Mouse (Mus musculus) naive thymus-derived CD4-positive, alpha-beta T cell, adult 2 months (primary cell): Measurements from ENCODE around the gene Rybp.

Experiments
- DNase-seq: peaks from one replicate; pipeline ENCODE4 v3.0.0-alpha.2; 2011; ENCODE audit warnings: low read depth

Gene Rybp

GRCm38 (mm10) chr6:100288016-100288729 lies 888 bp upstream of the Rybp start:
- peak; percentile 43 for DNase-seq

DNA sequence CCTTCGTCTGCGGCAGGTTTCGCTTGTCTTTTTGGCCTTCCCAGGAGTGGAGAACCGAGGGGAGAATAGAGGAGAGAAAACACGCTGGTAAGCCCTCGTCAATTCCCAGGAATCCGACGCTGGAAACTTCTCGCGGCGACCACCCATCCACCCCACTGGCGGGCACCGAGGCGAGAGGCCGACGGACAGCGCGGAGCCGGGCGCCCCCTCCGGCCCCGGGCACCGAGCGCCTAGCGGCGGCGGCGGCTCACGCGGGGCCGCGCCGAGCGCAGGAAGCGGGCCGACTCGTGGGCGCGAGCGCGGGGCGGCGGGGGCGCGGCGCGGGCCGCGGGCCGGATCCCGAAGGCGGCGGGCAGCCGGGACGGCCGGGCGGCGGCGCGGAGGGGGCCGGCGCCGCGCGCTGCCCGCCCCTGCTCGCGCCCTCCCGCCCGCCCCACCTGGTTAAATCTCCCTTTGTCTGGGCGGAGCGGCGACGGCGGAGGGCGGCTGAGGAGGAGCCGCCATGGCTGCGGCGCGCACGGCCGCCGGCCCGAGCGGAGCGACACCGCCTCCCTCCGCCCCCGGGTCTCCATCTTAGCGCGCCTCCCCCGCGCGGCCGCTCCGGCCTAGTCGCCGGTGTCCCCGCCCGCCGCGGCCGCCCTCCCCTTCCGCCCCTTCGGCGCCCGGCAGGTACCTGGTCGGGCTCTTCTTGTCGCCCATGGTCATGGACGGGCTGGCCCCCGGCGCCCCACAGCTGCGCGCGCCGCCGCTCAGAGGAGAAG lies 532 bp downstream of the Rybp start:
- DNase-seq, result peak; percentile 75

GRCm38 (mm10) chr6:100285985-100286572 lies 1.2 kb downstream of the Rybp start:
- DNase-seq, result peak; percentile 26

- DNase-seq, result no peak
Observed at GRCm38 (mm10) chr6:100278841-100279240, 8.4 kb downstream of the Rybp start.

DNA sequence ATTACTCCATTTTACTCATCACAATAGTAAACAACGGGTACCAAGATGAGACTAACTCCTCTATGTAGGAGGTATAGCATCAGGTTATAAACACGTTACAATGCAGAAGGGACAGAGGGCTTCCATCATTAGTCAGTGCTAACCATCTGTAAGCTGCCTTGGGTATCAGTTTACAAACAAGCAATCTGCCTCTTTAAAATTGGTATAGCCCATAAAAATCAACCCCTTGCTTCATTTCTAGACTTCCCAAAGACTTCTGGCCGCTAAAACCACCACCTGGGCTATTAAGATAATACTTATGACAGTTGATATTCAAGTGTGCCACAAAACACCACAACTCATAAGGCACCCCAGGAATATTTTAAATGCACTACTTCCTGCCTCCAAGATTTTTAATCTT lies 10.9 kb downstream of the Rybp start:
- DNase-seq, result no peak

- no peak for DNase-seq
Observed at GRCm38 (mm10) chr6:100275643-100276042, 11.6 kb downstream of the Rybp start.

DNA sequence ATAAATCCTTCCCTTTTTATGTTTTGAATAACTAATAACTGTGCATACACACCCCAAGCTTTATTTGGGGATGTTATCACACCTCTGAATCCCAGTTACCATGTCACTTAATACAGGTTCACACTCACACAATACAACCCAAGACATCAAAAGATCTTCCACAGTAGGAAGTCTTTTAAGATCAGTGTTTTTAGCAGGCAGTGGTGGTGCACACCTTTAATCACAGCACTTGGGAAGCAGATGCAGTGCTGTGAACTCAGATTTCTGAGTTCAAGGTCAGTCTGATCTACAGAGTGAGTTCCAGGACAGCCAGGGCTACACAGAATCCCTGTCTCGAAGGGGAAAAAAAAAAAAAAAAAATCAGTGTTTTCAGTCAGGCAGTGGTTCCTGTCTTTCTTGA lies 13.7 kb downstream of the Rybp start:
- no peak for DNase-seq

- no peak for DNase-seq
Observed at GRCm38 (mm10) chr6:100271992-100272391, 15.3 kb downstream of the Rybp start.

DNA sequence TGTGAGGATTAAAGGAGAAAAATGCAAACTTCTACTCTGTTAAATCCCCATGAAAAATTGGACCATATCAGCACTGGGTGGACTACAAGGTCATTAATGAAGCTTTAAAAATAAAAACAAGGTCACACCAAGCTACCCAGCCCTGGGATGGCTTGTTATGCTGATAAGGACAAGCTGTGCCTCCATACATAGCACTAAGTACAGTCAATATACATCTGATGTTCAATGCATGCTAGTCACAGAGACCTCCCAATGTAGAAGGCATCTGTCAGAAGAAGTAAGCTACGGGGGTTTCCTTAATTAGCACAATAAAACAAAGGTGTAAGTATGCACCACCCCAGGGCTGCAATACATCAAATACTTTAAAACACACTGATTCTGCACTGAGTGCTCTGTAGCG lies 16.5 kb downstream of the Rybp start:
- no peak for DNase-seq

DNA sequence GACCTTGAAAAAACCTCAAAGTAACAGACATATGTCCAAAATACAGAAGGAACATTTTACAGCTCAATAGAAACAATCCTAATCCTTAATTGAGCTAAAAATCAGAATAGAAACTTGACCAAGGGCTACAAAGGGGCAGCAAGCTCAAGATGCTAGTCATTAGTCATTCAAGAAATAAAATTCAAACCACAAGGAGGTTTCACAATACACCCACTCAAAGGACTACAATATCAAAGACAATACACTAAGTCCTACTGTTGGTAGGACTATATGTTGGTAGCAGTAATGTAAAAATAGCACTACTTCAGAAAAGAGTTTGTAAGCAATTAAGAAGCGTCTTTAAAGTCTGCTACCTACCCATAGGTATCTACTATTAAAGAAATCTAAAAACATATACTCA lies 27.7 kb downstream of the Rybp start:
- no peak for DNase-seq

DNA sequence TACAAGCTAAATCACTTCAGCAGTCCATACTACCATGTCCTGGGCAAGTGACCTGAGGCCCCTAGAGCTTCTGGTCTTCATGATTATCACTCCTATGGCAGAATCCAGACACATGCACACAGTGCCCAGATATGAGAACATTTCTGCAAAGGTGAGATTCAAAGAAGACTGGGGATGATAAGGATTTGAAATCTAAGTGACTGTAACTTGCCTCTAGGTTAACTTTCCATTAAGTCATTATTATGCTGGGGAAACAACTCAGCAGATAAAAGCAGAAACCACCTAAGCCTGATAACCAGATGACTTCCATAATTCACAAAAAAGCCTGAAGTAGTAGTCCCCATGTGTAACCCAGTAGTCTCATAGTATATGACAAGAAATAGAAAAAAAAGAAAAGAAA lies 29.0 kb downstream of the Rybp start:
- no peak for DNase-seq

DNA sequence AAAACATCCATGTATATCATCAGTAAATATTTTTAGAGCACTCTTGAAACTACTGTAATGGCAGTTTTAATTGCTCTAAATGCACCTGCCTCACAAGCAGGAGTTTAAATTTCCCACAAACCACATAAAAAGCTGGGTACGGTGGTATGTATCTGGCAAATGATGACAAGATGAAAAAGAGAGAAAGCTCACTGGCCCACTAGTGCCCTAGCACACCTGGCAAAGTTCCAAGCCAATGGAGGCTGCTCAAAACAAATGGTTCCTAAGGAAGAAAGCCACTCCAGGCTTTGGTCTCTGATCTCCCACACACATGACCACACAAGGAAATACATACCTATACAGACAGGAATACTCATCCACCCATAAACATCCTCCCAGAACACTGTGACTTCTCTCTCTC lies 31.9 kb downstream of the Rybp start:
- peak; percentile 48 for DNase-seq

- no peak for DNase-seq
Observed at GRCm38 (mm10) chr6:100254671-100255070, 32.6 kb downstream of the Rybp start.

DNA sequence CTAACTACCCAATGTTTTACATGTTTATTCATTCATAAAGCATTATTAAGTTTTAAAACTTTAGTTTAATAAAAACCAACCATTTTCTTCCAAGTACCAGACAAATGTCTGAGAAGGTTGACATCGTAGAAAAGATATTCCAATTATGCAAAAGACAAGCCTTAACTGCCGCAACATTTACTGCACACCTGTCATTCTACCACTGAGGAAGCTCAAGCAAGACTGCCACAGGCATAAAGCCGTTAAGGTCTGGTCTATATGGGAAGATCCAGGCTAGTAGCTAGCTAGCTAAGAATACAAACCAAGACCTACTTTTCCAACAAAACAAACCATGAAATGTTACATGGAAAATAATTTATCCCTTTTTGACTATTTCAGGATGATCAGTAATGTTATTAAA lies 42.8 kb downstream of the Rybp start:
- DNase-seq, result no peak

DNA sequence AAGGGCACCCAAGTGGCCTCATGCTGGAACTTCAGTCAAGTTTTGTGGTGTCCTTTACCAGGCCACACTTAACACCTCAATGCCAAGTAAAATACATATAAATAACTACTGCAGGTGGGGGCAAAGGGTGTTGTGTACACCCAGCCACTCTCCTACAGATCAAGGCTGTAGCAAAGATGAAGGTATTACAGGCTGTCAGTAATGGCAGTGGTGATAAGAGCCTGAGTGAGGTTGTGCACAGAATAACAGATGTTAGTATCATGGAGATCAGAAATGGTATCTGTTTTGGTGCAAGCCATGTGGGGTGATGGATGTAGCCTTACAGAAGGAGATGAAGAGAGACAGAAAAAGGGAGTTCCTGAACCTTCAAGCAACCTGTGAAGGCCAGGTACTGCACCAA lies 52.2 kb downstream of the Rybp start:
- no peak for DNase-seq

DNA sequence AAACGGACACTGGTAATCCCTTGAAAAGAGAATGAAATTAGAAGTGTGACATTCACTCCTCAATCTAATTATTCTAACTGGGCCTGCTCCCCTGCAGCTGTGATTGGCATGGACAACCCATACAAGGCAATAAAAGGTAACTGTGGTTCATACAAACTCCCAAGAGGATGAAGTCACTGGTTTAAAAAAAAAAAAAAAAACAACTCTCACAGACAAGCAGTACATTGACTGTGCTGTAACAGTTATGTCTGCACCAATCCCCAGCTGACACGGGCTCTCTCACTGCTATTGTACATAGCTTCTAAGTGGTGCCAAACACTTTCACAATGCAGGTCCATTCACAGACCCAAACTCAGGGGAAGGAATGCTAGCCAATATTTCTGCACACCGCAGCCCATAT lies 53.8 kb downstream of the Rybp start:
- no peak for DNase-seq

DNA sequence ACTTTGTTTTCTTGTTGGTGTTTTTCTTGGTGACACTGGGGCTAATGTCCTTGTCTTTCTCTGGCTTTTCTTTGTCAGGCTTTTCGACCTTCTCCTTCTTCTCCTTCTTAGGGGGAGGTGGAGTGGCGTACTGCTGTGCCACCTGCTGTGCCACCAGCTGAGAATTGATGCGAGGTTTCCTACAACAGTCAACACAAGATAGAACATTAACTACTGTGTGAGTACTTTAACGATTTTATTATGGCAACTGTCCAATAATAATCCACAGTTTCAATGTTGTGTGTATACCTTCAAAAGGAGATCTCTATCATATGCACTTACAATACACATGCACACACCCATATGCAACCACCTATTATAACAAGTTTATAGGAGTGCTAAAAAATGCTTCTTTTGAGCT lies 54.2 kb downstream of the Rybp start:
- DNase-seq, result no peak

GRCm38 (mm10) chr6:100226204-100226603 lies 61.1 kb downstream of the Rybp start:
- DNase-seq, result no peak

DNA sequence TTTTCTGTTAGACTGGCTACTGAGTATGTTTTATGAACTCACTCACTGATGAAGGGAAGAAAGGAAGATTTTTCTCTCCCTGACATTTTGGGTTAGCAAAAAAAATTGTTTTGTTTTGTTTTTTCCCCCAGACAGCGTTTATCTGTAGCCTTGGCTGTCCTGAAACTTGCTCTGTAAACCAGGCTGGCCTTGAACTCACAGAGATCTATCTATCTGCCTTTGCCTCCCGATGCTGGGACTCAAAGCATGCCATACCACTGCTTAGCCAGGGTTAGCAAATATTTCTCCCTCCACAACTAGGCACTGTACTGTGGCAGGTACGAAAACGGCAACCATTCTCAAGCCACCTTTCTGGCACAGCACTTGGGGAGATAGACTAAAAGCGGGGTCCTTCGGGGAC lies 63.4 kb downstream of the Rybp start:
- no peak for DNase-seq

DNA sequence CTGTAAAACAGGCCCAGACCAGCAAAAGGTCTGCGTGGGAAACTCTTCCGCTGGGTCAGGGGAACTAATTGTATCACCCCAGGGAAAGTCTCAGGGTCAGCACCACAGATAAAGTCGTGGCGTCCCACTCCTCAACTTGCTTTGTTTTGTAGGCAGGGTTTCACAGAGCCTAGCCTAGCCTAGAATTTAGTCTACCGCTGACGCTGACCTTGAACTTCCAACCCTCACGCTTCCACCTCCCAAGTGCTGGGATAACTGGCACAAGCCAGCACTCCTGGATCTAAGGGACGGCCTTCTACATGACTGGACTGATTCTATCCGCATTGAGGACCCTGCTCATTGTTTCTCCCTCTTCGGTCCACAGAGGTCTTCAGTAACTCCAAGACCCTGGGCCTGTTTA lies 63.9 kb downstream of the Rybp start:
- DNase-seq, result no peak

DNA sequence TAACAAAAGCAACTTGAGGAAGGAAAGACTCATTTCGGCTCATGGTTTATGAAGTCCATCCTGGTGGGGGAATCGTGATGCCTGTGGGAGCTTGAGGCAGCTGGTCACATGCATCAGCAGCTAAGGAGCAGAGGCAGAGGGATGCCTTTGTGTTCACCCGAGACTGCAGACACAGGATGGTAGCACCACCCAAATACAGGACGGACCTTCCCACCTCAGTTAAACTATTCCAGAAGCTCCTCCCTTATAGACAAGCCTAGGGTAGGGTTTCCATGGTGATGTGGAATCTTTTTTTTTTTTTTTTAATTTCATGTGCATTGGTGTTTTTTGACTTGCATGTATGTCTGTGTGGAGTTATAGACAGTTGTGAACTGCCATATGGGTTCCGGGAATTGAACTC lies 64.4 kb downstream of the Rybp start:
- DNase-seq, result no peak

DNA sequence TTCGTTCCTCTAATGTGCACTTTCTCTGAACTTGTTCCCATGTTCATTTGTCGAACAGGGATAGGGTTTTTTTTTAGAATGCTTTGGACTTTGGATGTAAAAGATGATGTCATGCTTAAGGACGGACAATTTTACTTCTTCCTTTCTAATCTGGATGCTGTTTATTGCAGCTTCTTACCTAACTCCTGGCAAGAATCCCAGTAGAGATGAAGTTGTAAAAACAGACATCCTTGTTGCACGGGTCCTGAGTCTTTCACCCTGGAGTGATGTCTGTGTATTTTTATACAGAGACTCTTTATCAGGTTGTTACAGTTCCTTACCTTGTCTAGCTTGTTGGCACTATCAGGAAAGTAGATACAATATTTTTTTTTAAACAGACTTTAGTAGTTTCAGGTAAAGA lies 65.5 kb downstream of the Rybp start:
- no peak for DNase-seq

GRCm38 (mm10) chr6:100220917-100221560 lies 66.2 kb downstream of the Rybp start:
- no peak for DNase-seq
